Comparison of ENCODE assay signal across 8 mouse cellular contexts in genomic region chr13:23550761-23551145, GRCm38 (mm10). TPM values are rescaled to one million over a fixed set of nuclear protein-coding genes. Genes with fewer than 3 reads are reported as not detected.
DNase-seq lines count a peak whose midpoint lies in the region; ATAC-seq and TF ChIP-seq lines count a peak whose summit lies in the region.

No protein-coding gene starts in this region.

- TF ChIP-seq EP300 in ES-Bruce4 (IDR thresholded peaks at IDR 0.05; ENCODE audit: insufficient read depth, low read depth, low read length) = no peak

- no peak for DNase-seq in heart, adult 18-20 months
- DNase-seq in gastrocnemius, adult 8-10 months (ENCODE audit: low spot score in 2 of 2) = no peak
- DNase-seq in right cerebral cortex, postnatal 14 days = no peak
- no peak for DNase-seq in kidney, postnatal 14 days

- ATAC-seq in heart, embryonic 11.5 days (replicated peaks; ENCODE audit: insufficient number of reproducible peaks, low FRiP score, low TSS enrichment) = no peak
- no peak for ATAC-seq in forebrain, embryonic 12.5 days (ENCODE audit: low FRiP score)
- peak; percentile 0; the same call in 1 of the 2 replicates for ATAC-seq in liver, embryonic 16.5 days (ENCODE audit: low read depth)

- H3K4me1 ChIP-seq in heart, embryonic 11.5 days (ENCODE audit: control insufficient read depth, insufficient read depth, low read length) = peaks cover 7% of the 10 kb centered on the region; the same call in 1 of the 2 replicates
- no peaks in the 10 kb centered on the region for H3K4me1 ChIP-seq in ES-Bruce4 (ENCODE audit: control insufficient read depth, insufficient read depth, low read length)
- H3K4me1 ChIP-seq in forebrain, embryonic 12.5 days = peaks cover 18% of the 10 kb centered on the region; the same call in 1 of the 2 replicates
- H3K4me1 ChIP-seq in liver, embryonic 16.5 days (ENCODE audit: control insufficient read depth, low read depth, low read length) = peaks cover 22% of the 10 kb centered on the region

- peak overlapping the region; percentile 71 for H3K4me2 ChIP-seq in heart, embryonic 11.5 days
- peak overlapping the region; percentile 58 for H3K4me2 ChIP-seq in forebrain, embryonic 12.5 days
- H3K4me2 ChIP-seq in liver, embryonic 16.5 days (ENCODE audit: low read depth, low read length) = peak overlapping the region; percentile 56

- peak overlapping the region; percentile 89 for H3K27ac ChIP-seq in heart, embryonic 11.5 days (ENCODE audit: low read depth, low read length)
- H3K27ac ChIP-seq in ES-Bruce4 (ENCODE audit: insufficient read depth, low read length) = peak overlapping the region; percentile 92
- H3K27ac ChIP-seq in forebrain, embryonic 12.5 days = peak overlapping the region; percentile 94
- H3K27ac ChIP-seq in liver, embryonic 16.5 days (ENCODE audit: low read length) = peak overlapping the region; percentile 96

- H3K27me3 ChIP-seq in heart, embryonic 11.5 days (ENCODE audit: control insufficient read depth, insufficient read depth, low read length) = no peaks in the 10 kb centered on the region
- H3K27me3 ChIP-seq in ES-Bruce4 (ENCODE audit: control insufficient read depth, insufficient read depth, low read length, poor library complexity, severe bottlenecking) = no peaks in the 10 kb centered on the region
- H3K27me3 ChIP-seq in forebrain, embryonic 12.5 days = no peaks in the 10 kb centered on the region
- H3K27me3 ChIP-seq in liver, embryonic 16.5 days (ENCODE audit: control insufficient read depth, insufficient read depth, low read depth, low read length) = no peaks in the 10 kb centered on the region

- H3K9ac ChIP-seq in heart, embryonic 11.5 days (ENCODE audit: low read depth, low read length) = peak overlapping the region; percentile 77
- H3K9ac ChIP-seq in ES-Bruce4 (ENCODE audit: low read depth, poor library complexity, severe bottlenecking) = peak overlapping the region; percentile 90
- peak overlapping the region; percentile 67 for H3K9ac ChIP-seq in forebrain, embryonic 12.5 days
- peak overlapping the region; percentile 63 for H3K9ac ChIP-seq in liver, embryonic 16.5 days (ENCODE audit: low read depth, low read length)

- no peak for TF ChIP-seq POLR2A in ES-Bruce4 (IDR thresholded peaks at IDR 0.05; ENCODE audit: insufficient read depth, low read length)

- H3K4me3 ChIP-seq in heart, embryonic 11.5 days (ENCODE audit: low read depth, low read length) = peak overlapping the region; percentile 47
- peak overlapping the region; percentile 55 for H3K4me3 ChIP-seq in ES-Bruce4 (ENCODE audit: low read depth, low read length)
- peak overlapping the region; percentile 45 for H3K4me3 ChIP-seq in forebrain, embryonic 12.5 days (replicated peaks)
- H3K4me3 ChIP-seq in liver, embryonic 16.5 days (ENCODE audit: low read depth, low read length) = peak overlapping the region; percentile 62

- H3K36me3 ChIP-seq in heart, embryonic 11.5 days (ENCODE audit: control insufficient read depth, insufficient read depth, low read length) = no peaks in the 10 kb centered on the region
- no peaks in the 10 kb centered on the region for H3K36me3 ChIP-seq in ES-Bruce4 (ENCODE audit: control insufficient read depth, insufficient read depth, low read length, poor library complexity, severe bottlenecking)
- H3K36me3 ChIP-seq in forebrain, embryonic 12.5 days (replicated peaks) = no peaks in the 10 kb centered on the region
- no peaks in the 10 kb centered on the region for H3K36me3 ChIP-seq in liver, embryonic 16.5 days (ENCODE audit: control insufficient read depth, insufficient read depth)

- no peaks in the 10 kb centered on the region for H3K9me3 ChIP-seq in heart, embryonic 11.5 days (replicated peaks; ENCODE audit: control insufficient read depth, low read length)
- no peaks in the 10 kb centered on the region for H3K9me3 ChIP-seq in ES-Bruce4 (replicated peaks; ENCODE audit: control insufficient read depth, insufficient read depth, low read length, poor library complexity, severe bottlenecking)
- no peaks in the 10 kb centered on the region for H3K9me3 ChIP-seq in forebrain, embryonic 12.5 days
- no peaks in the 10 kb centered on the region for H3K9me3 ChIP-seq in liver, embryonic 16.5 days (replicated peaks; ENCODE audit: control insufficient read depth, low read length)

- TF ChIP-seq CTCF in ES-Bruce4 (IDR thresholded peaks at IDR 0.05; ENCODE audit: low read depth, low read length) = no peak

- 11% methylated on average over 3 of the region's 3 CpGs for WGBS in heart, embryonic 11.5 days (ENCODE audit: insufficient replicate concordance)
- WGBS in forebrain, embryonic 12.5 days = 7% methylated on average over 3 of the region's 3 CpGs
- WGBS in liver, embryonic 16.5 days (ENCODE audit: insufficient replicate concordance) = 3% methylated on average over 3 of the region's 3 CpGs

RNA-seq across cellular contexts. Expression of gene Hist1h4f, which starts 0.7 kb away (rescaled TPM):
- polyA plus RNA-seq in heart, embryonic 11.5 days (2014; fragmentation: Nextera tagmentation; extraction: Ambion mirVana) = not detected in 2 replicates
- 10 to 100 TPM; 24.1 to 27.9 TPM for total RNA-seq in heart, adult 18-20 months (2021)
- polyA plus RNA-seq in ES-Bruce4 (2011; ENCODE audit: insufficient read depth, insufficient read length, low read depth, missing spikeins) = 24.1 and 31.1 TPM in 2 replicates
- 0.74 and 1.4 TPM in 2 replicates for polyA plus RNA-seq in forebrain, embryonic 12.5 days (2016; fragmentation: Nextera tagmentation; extraction: Ambion mirVana)
- polyA plus RNA-seq in liver, embryonic 16.5 days (2015; fragmentation: Nextera tagmentation; extraction: Ambion mirVana) = 2.4 and 2.9 TPM in 2 replicates
- total RNA-seq in gastrocnemius, adult 8-10 months (2022) = 10 to 100 TPM; 14.0 to 20.7 (median 16.1) TPM

RNA-seq across cellular contexts. Expression of gene Hist1h1d, which starts 2.3 kb away (rescaled TPM):
- 0.15 and 0.27 TPM in 2 replicates for polyA plus RNA-seq in heart, embryonic 11.5 days (2014; fragmentation: Nextera tagmentation; extraction: Ambion mirVana)
- total RNA-seq in heart, adult 18-20 months (2021) = 1 to 10 TPM in 1 of 2 experiments, under 1 TPM in 1; 0.94 to 1.0 TPM
- 1.6 and 2.0 TPM in 2 replicates for polyA plus RNA-seq in ES-Bruce4 (2011; ENCODE audit: insufficient read depth, insufficient read length, low read depth, missing spikeins)
- 0.47 and 0.56 TPM in 2 replicates for polyA plus RNA-seq in forebrain, embryonic 12.5 days (2016; fragmentation: Nextera tagmentation; extraction: Ambion mirVana)
- 1.2 and 1.4 TPM in 2 replicates for polyA plus RNA-seq in liver, embryonic 16.5 days (2015; fragmentation: Nextera tagmentation; extraction: Ambion mirVana)
- 1 to 10 TPM in 3 of 4 experiments, under 1 TPM in 1; 0.87 to 1.3 (median 1.3) TPM for total RNA-seq in gastrocnemius, adult 8-10 months (2022)

RNA-seq across cellular contexts. Expression of gene Hist1h3f, which starts 6.9 kb away (rescaled TPM):
- 0.19 TPM in 1 of 2 replicates, not detected in the other for polyA plus RNA-seq in heart, embryonic 11.5 days (2014; fragmentation: Nextera tagmentation; extraction: Ambion mirVana)
- total RNA-seq in heart, adult 18-20 months (2021) = 1 to 10 TPM; 4.9 to 6.3 TPM
- 1.5 TPM in 1 of 2 replicates, not detected in the other for polyA plus RNA-seq in ES-Bruce4 (2011; ENCODE audit: insufficient read depth, insufficient read length, low read depth, missing spikeins)
- polyA plus RNA-seq in forebrain, embryonic 12.5 days (2016; fragmentation: Nextera tagmentation; extraction: Ambion mirVana) = 0.99 and 1.5 TPM in 2 replicates
- polyA plus RNA-seq in liver, embryonic 16.5 days (2015; fragmentation: Nextera tagmentation; extraction: Ambion mirVana) = 1.2 and 1.4 TPM in 2 replicates
- total RNA-seq in gastrocnemius, adult 8-10 months (2022) = 1 to 10 TPM; 3.1 to 5.0 (median 4.4) TPM

RNA-seq across cellular contexts. Expression of gene Hist1h2bh, which starts 7.6 kb away (rescaled TPM):
- polyA plus RNA-seq in heart, embryonic 11.5 days (2014; fragmentation: Nextera tagmentation; extraction: Ambion mirVana) = 0.43 and 0.66 TPM in 2 replicates
- 1 to 10 TPM; 1.1 to 1.5 TPM for total RNA-seq in heart, adult 18-20 months (2021)
- polyA plus RNA-seq in ES-Bruce4 (2011; ENCODE audit: insufficient read depth, insufficient read length, low read depth, missing spikeins) = 3.9 and 4.2 TPM in 2 replicates
- 0.87 and 0.95 TPM in 2 replicates for polyA plus RNA-seq in forebrain, embryonic 12.5 days (2016; fragmentation: Nextera tagmentation; extraction: Ambion mirVana)
- 1.1 and 1.8 TPM in 2 replicates for polyA plus RNA-seq in liver, embryonic 16.5 days (2015; fragmentation: Nextera tagmentation; extraction: Ambion mirVana)
- total RNA-seq in gastrocnemius, adult 8-10 months (2022) = 1 to 10 TPM in 2 of 4 experiments, under 1 TPM in 2; 0.82 to 1.6 (median 1.2) TPM

RNA-seq across cellular contexts. Expression of gene Hist1h3e, which starts 11.4 kb away (rescaled TPM):
- 2.6 and 3.0 TPM in 2 replicates for polyA plus RNA-seq in heart, embryonic 11.5 days (2014; fragmentation: Nextera tagmentation; extraction: Ambion mirVana)
- 10 to 100 TPM; 11.6 to 16.2 TPM for total RNA-seq in heart, adult 18-20 months (2021)
- polyA plus RNA-seq in ES-Bruce4 (2011; ENCODE audit: insufficient read depth, insufficient read length, low read depth, missing spikeins) = 14.3 and 15.4 TPM in 2 replicates
- polyA plus RNA-seq in forebrain, embryonic 12.5 days (2016; fragmentation: Nextera tagmentation; extraction: Ambion mirVana) = 5.7 and 7.6 TPM in 2 replicates
- 3.4 and 4.2 TPM in 2 replicates for polyA plus RNA-seq in liver, embryonic 16.5 days (2015; fragmentation: Nextera tagmentation; extraction: Ambion mirVana)
- 10 to 100 TPM; 14.8 to 21.5 (median 18.9) TPM for total RNA-seq in gastrocnemius, adult 8-10 months (2022)
